Mouse (Mus musculus) cerebellum, adult 8-10 months (tissue): Measurements from ENCODE around the gene Ccnj.

Experiments
- DNase-seq: peaks from one replicate; pipeline ENCODE4 v3.0.0; 2022

Gene Ccnj

GRCm38 (mm10) chr19:40844731-40845130, 13.7 kb downstream of the Ccnj start:
- DNase-seq: no peak

GRCm38 (mm10) chr19:40849391-40849790, 18.3 kb downstream of the Ccnj start:
- no peak for DNase-seq

DNA sequence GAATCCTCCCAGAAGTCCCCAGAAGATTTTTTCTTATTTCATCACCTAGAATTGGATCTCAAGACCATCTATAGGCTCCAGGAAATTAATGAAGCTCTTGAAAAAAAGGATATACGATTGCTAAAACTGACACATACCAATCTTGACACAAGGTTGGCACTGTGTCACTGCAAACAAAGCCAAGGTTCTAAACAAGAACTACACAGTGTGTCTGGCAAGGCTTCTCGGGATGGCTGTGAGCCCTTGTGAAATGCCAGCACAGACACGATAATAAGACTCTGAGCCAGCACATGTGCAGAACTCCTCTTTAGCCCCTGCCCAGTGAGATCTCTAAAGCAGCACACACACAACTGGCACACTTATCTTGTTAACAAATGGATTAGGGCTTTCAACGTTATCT, 28.5 kb downstream of the Ccnj start:
- no peak for DNase-seq

GRCm38 (mm10) chr19:40868284-40868683, 37.2 kb downstream of the Ccnj start:
- no peak for DNase-seq

GRCm38 (mm10) chr19:40869425-40870105, 38.5 kb downstream of the Ccnj start:
- DNase-seq: no peak

GRCm38 (mm10) chr19:40872955-40873665, 42.0 kb downstream of the Ccnj start:
- peak; percentile 89 for DNase-seq

DNA sequence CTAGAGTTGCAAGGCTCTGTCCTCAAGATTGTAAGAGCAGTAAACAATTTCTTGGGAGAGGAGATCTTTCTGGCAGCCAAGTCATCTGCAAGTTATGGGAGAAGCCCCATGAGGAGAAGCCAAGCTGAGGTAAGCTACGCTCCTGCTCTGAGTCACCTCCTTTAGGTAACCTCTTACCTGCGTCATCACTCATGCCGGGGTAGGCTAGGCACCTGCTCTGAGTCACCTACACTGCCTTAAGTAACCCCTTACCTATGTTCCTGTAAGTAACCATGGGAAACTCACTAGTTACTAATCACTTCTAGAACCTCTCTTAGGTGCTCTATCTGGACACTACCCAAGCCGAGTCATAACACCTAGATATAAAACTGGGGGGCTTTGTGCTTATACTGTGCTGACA, 50.6 kb downstream of the Ccnj start:
- no peak for DNase-seq

DNA sequence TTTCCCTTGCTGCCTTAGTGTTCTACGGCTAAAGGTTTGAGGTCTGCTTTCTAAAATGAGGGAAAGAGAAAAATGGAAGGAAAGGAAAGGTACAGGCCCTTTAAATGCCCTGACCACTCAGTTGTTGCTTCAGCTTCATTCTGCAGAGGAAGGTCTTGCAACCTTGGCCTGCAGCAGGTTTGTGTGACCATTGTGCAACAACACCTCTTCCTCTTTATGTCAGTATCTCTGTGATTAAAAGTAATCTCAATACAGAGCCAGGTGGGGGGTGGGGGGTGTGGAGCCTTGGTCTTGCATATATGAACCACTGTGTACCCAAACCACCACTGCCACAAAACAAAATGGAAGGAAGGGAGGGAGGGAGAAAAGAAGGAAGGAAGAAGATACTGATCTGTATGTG, 57.8 kb downstream of the Ccnj start:
- no peak for DNase-seq

DNA sequence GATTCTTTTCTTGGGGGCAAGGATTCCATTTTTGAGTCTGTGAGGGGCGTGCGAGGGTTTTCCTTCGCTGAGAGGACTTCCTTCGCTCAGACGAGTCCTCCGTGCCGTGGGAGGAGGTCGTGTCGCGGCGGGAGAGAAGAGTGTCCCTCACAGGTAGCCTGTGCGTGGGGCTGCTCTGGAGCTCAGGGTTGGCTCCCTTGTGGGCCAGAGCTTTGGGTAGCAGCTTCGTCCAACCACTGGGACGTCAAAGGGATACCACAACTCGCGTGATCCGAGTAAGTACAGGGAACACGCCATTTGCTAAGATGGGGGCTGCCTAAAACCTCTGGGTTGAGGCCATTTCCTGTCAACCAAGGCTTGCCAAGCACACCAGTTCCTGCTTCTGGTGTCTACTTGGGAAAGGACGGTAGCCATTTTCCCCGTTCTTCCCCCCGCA, 63.0 kb downstream of the Ccnj start:
- no peak for DNase-seq

GRCm38 (mm10) chr19:40894519-40895392, 63.7 kb downstream of the Ccnj start, which contains the start of gene Zfp518a:
Gene Zfp518a, plus strand, starts transcription at chr19:40894705.
- DNase-seq: peak; percentile 89

GRCm38 (mm10) chr19:40895393-40895703, 64.3 kb downstream of the Ccnj start:
- no peak for DNase-seq
